Mouse (Mus musculus): ENCODE data around the gene Gm2a. TPM values are rescaled to one million over a fixed set of nuclear protein-coding genes. Genes with fewer than 3 reads are reported as not detected.
"Not testable (repeated sequence)": the region's sequence is repeated elsewhere in the genome, so short reads cannot be mapped to it uniquely, and the experiment has no call there.

The Gm2a gene
- total RNA-seq, 1 experiment from 2014 or later: 70.1 TPM

- ATAC-seq (replicated peaks in 1 of 2; ENCODE audit: insufficient read depth in 1 of 2, low FRiP score in 2 of 2, low TSS enrichment in 1 of 2, low read depth in 1 of 2, poor library complexity in 2 of 2, severe bottlenecking in 2 of 2): peak; percentile 58 to 93; a peak in 3 of 4 replicates
These were observed 10.9 kb upstream of the Gm2a start for GRCm38 (mm10) chr11:55087006-55087405.

DNA sequence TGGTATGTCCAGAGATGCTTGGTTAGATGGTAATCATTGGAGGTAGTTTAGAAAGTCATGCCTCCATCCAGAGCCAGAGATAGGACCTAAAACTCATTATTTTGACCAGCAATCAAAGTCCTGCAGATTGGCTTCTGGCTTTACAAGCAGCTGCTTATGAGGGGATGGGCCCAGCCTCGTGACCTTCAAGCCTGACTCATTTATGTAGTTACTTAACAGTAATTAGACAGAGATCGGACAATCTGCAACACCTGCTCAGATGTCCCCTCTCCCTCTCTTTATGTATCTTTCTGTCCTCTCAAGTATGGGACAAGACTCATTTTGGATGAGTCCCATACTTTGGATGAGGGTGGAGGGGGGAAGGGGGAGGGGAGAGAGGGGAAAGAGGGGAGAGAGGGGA, 8.0 kb upstream of the Gm2a start:
- ATAC-seq (replicated peaks in 1 of 2; ENCODE audit: insufficient read depth in 1 of 2, low FRiP score in 2 of 2, low TSS enrichment in 1 of 2, low read depth in 1 of 2, poor library complexity in 2 of 2, severe bottlenecking in 2 of 2): no peak

- ATAC-seq (replicated peaks in 1 of 2; ENCODE audit: insufficient read depth in 1 of 2, low FRiP score in 2 of 2, low TSS enrichment in 1 of 2, low read depth in 1 of 2, poor library complexity in 2 of 2, severe bottlenecking in 2 of 2): no peak
These were observed 4.8 kb upstream of the Gm2a start for GRCm38 (mm10) chr11:55093096-55093495.

- not testable (repeated sequence) for ATAC-seq (replicated peaks in 1 of 2; ENCODE audit: insufficient read depth in 1 of 2, low FRiP score in 2 of 2, low TSS enrichment in 1 of 2, low read depth in 1 of 2, poor library complexity in 2 of 2, severe bottlenecking in 2 of 2)
These were observed 1.6 kb upstream of the Gm2a start for GRCm38 (mm10) chr11:55096296-55096695.

DNA sequence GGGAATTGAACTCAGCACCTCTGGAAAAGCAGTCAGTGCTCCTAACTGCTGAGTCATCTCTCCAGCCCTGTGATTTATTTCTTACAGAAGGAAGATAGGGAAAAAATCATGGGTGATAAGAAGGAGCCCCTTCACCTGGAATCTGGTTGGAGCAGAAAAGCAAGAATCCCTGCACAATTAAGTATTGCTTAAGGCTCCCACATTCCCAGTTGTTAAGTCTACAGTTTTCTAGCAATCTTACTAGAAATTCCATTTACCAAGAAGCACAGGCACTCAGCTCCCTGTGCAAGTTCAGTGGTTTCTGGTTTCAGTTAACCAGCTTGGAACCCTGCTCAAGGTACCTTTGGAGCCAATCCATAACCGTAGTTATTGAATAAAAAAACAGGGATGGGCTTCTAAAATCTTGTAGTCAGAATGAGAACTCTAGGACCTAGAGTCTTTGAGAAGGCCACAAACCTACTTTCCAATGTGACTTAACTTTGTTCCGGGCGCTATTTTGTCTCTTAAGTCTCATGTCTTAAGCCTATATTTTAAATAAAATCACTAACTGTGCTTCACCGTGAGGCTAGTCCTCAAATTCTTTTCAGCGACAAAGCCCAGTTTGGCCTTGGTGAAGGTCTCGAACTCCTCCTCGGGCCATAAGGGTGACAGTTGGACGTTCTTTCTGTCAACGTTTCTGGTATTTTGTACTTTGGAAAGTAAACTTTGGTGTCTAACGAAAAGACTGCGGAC, 1.0 kb upstream of the Gm2a start:
- ATAC-seq (replicated peaks in 1 of 2; ENCODE audit: insufficient read depth in 1 of 2, low FRiP score in 2 of 2, low TSS enrichment in 1 of 2, low read depth in 1 of 2, poor library complexity in 2 of 2, severe bottlenecking in 2 of 2): no peak

DNA sequence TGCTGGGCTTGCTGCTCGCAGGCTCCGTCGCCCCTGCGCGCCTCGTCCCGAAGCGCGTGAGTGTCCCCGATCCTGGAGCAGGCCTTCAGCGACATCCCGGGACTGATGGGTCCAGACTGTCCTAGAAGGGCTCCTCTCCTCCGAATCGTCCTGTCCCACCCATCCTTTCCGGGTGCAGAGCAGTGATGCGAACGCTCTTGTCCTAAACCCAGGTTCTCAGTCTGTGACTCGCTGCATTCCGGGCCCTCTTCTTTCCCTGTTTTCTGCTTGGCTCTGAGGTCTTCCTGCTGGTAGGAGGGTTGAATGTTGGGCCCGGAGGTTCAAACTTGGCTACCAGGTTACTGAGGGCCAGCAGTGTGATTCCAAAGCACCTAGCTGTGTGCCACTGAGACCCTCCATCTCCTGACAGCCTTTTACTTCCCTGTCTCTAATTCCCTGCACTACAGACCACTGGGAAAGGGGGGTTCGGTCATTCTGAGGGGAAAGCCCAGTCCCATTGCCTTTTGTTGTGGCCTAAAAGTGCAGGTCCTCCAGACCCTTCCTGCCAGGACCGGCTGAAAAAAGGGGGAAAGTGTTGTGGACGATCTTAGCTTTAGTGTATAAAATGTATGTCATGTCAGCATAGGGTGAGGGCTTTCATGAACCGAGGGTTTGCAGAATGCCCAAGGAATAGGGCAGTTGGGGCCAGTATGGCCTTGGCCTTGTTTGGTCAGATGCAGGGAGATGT, 437 bp downstream of the Gm2a start:
- ATAC-seq (replicated peaks in 1 of 2; ENCODE audit: insufficient read depth in 1 of 2, low FRiP score in 2 of 2, low TSS enrichment in 1 of 2, low read depth in 1 of 2, poor library complexity in 2 of 2, severe bottlenecking in 2 of 2): no peak; a peak in 1 of 4 replicates

DNA sequence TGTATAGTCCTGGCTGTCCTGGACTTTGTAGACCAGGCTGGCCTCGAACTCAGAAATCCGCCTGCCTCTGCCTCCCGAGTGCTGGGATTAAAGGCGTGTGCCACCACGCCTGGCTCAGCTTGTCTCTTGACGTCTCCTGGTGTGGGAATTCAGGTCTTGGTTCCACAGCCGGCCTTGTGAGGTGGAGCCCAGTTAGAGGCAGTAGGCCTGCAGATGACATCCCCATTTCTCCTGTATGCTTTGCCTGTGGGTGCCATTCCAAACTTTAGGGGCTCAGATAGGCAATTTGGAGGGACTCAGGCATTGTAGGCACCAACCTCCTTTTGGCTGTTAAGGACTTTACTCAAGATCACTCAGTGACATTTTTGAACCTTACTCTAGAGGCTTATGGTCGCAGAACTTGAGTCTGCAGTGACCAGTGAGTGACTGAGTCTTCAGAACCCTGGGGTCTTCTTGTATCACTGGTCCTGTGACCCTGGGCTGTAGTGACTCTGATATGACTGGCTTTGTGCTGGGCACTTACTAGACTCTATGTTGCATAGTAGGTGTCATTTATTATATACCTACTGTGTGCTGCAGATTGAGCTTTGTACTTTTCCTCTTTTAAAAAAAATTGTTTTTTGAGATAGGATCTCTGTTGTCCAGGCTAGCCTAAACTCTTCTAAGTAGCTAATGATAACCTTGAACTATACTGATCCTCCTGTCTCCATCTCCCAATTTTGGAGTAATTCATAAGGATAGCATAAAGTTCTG, 1.3 kb downstream of the Gm2a start:
- no peak for ATAC-seq (replicated peaks in 1 of 2; ENCODE audit: insufficient read depth in 1 of 2, low FRiP score in 2 of 2, low TSS enrichment in 1 of 2, low read depth in 1 of 2, poor library complexity in 2 of 2, severe bottlenecking in 2 of 2)

DNA sequence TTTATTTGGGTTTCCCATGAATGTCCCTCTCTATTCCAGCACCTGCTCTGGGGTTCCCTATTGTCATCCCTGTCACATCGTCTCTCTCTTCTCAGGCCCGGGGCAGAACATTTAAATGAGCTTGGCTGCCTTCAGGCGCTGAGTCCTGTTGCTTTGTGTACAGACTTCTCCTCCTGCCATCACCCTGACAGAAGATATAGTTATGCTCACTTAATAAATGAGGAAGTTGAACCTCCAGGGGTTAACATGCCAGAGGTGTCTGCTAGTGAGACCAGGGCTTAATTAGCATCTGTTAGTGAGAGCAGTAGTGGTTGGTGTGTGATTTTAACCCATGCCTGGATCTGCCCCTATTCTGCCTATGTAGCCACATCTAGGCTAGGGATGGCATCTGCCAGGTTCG, 2.0 kb downstream of the Gm2a start:
- peak; percentile 46 for ATAC-seq (replicated peaks in 1 of 2; ENCODE audit: insufficient read depth in 1 of 2, low FRiP score in 2 of 2, low TSS enrichment in 1 of 2, low read depth in 1 of 2, poor library complexity in 2 of 2, severe bottlenecking in 2 of 2)

DNA sequence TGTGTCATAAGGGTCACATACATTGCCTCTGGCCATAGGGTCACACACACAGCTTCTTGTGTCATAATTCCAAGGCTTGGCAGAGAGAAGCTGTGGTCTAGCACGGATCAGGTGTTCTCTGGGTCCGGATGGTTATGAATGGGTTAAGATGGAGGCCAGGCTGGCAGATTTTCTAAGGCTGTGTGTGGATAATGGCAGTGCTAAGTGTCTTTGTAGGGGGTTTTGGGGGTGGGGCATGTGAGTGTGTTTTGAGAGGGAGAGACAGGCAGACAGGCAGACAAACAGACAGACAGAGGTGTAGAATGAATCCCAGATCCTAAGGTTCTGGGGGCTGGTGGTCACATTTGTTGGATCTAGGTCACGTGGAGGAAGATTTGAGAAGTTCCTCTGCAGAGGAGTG, 4.1 kb downstream of the Gm2a start:
- no peak for ATAC-seq (replicated peaks in 1 of 2; ENCODE audit: insufficient read depth in 1 of 2, low FRiP score in 2 of 2, low TSS enrichment in 1 of 2, low read depth in 1 of 2, poor library complexity in 2 of 2, severe bottlenecking in 2 of 2)

DNA sequence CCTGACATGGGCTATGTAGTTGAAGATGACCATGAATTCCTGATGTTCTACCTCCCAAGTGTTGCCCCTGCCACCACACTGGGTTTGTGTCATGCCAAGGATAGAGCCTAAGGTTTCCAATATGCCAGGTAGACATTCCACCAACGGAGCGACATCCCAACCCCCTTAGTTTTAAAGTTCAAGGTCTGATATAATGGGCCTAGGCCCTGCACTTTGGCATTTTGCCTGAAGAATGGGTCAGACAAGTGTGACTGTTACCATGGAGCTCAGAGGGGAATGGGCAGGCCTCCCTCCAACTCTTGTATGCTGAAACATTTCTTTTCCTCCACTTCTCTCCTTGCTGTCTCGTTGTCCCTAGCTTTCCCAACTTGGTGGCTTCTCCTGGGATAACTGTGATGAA, 5.3 kb downstream of the Gm2a start:
- no peak for ATAC-seq (replicated peaks in 1 of 2; ENCODE audit: insufficient read depth in 1 of 2, low FRiP score in 2 of 2, low TSS enrichment in 1 of 2, low read depth in 1 of 2, poor library complexity in 2 of 2, severe bottlenecking in 2 of 2)

GRCm38 (mm10) chr11:55105389-55105788, 7.5 kb downstream of the Gm2a start:
- ATAC-seq (replicated peaks in 1 of 2; ENCODE audit: insufficient read depth in 1 of 2, low FRiP score in 2 of 2, low TSS enrichment in 1 of 2, low read depth in 1 of 2, poor library complexity in 2 of 2, severe bottlenecking in 2 of 2): no peak

DNA sequence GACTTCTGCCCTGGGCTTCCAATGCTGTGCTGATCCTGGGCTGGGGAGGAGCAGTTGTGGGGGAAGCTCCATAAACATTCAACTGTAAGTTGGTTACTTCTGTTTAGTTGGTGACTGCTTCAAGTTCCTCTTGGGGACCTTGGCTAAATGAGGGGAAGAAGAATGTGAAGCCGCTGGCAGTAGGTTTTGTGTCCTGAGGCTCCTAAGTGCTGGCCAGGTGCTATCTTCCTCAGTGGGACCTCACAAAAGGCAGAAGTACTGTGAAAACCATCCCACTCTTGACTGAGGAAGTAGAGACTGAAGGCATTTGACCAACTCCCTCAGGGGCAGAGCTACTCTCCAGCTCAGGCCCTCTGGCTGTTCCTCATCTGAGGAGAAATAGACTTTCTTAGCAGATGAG, 8.7 kb downstream of the Gm2a start:
- peak; percentile 46 to 68 for ATAC-seq (replicated peaks in 1 of 2; ENCODE audit: insufficient read depth in 1 of 2, low FRiP score in 2 of 2, low TSS enrichment in 1 of 2, low read depth in 1 of 2, poor library complexity in 2 of 2, severe bottlenecking in 2 of 2)

DNA sequence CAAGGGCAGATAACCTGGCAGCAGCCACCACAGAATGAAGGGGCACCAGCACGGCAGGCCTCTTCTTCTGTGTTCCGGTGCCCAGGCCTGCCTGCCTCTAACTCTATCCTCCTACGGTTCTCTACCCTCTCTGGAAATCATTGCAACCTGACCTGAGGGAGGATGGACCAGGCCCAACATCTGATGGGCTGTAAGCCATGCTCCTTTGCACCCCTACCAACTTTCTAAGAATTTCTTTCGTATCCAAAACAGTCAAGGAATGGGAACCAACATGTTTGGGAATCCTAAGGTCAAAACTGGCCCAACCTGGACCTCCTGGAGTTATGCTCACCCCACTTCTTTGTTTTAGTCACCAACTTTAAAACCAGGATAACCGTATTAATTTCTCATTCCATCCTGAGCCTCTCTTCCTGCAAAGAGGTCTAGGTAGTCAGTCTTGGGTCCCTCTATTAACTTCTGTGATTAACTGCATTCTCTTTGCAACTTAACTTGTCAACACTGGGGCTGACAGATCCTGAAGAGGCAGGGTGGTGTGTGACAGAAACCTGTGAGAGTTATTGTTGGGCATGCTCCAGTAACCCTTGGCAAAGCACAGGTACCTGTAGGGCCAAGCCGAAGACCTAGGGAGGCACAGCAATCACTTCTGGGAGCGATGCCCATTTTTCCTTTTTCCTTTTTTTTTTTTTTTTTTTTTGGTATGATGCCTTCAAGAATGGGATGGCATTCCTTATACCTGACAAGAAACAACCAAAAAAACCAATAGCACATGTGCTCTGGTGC, 11.8 kb downstream of the Gm2a start:
- no peak for ATAC-seq (replicated peaks in 1 of 2; ENCODE audit: insufficient read depth in 1 of 2, low FRiP score in 2 of 2, low TSS enrichment in 1 of 2, low read depth in 1 of 2, poor library complexity in 2 of 2, severe bottlenecking in 2 of 2)

DNA sequence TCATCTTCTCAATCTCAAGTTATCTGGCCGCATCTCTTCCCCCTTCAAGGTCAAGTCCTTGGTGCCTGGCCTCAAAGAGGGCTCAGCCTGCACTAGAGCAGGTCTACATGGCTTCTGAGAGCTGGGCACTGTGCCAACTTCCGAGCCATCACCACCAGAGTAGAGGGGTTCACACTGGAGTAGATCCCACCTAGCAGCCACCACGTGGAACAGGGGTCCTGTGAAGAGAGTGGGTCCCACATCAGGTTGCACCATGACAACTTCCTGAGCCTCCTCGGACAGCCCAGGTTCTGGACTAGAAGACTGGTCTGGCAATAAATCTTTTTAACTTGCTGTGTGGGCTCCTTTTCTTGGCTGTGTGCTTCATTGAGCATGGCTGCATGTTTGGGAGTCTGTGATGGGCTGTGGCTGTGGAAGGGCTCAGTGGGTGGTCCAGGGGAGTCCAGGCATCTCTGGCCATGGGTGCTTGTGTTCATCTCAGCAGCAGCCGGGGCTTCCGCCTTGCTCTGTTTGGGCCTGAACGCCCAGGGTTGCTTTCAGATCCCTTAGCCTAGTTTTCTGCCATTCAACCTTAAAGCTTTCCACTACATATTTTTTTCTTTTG, 12.8 kb downstream of the Gm2a start:
- no peak for ATAC-seq (replicated peaks in 1 of 2; ENCODE audit: insufficient read depth in 1 of 2, low FRiP score in 2 of 2, low TSS enrichment in 1 of 2, low read depth in 1 of 2, poor library complexity in 2 of 2, severe bottlenecking in 2 of 2)

DNA sequence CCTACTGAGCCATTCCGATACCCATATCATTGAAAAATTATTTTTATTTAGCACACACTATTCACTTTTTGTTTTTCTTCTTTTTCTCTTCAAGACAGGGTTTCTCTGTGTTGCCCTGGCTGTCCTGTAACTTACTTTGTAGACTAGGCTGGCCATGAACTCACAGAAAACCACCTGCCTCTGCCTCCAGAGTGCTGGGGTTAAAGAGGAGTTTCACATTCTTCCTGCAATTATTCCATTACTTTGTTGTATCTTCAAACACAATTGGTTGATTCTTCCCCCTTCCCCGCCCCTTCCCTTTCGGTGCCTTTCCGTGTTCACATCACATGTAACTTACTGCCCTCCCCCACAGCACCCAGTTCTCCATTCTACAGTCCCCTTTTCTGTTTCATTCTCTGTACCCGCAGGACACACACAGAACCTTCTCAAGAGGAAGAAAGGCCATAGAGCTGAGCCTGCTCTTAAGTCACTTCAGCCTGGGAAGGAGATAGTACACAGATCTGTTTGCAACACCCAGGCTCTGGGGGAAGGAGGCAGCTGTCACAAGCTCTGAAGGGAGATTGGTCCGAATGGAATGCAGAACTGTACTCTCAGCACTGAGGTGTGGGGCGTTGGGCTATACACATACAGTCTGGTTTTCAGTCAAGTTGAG, 15.4 kb downstream of the Gm2a start:
- ATAC-seq (replicated peaks in 1 of 2; ENCODE audit: insufficient read depth in 1 of 2, low FRiP score in 2 of 2, low TSS enrichment in 1 of 2, low read depth in 1 of 2, poor library complexity in 2 of 2, severe bottlenecking in 2 of 2): peak; percentile 70 to 93

DNA sequence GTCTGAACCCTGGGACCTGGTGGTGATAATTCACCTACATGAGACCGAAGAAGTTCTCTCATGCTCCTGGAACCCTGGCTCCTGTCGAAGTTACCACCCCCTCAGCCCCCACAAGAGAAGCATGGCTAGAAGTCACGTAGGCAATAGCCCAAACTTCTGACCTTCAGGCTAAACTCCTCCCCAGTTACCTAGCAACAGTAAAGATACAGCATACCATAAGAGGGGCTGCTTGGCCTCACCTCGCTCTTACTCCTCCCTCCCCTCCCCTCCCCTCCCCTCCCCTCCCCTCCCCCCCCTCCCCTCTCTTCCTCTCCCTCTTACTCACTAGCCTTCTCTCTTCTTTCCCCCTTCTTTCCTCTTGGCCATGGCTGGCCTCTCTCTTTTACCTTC, 15.9 kb downstream of the Gm2a start:
- ATAC-seq (replicated peaks in 1 of 2; ENCODE audit: insufficient read depth in 1 of 2, low FRiP score in 2 of 2, low TSS enrichment in 1 of 2, low read depth in 1 of 2, poor library complexity in 2 of 2, severe bottlenecking in 2 of 2): not testable (repeated sequence)

DNA sequence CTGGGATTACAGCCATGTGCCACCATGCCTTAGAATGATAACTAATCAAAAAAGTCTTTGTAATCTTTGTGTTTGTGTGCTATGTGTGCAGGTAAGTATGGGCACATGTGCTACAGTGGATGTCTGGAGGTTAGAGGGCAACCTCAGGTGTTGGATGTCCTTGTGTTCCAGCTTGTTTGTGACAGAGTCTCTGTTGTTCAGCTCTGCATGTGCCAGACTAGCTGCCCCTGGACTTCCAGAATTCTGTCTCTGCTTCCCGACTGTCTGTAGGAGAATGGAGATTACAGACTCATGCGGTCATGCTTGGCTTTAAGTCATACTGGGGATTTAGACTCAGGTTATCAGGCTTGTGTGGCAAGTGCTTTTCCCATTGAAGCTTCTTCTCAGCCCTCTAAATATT, 16.4 kb downstream of the Gm2a start:
- ATAC-seq (replicated peaks in 1 of 2; ENCODE audit: insufficient read depth in 1 of 2, low FRiP score in 2 of 2, low TSS enrichment in 1 of 2, low read depth in 1 of 2, poor library complexity in 2 of 2, severe bottlenecking in 2 of 2): no peak

Data from hematopoietic stem cell, adult 5-6 weeks (primary cell).